Mouse (Mus musculus): ENCODE results near the gene Ntrk1.

DNA sequence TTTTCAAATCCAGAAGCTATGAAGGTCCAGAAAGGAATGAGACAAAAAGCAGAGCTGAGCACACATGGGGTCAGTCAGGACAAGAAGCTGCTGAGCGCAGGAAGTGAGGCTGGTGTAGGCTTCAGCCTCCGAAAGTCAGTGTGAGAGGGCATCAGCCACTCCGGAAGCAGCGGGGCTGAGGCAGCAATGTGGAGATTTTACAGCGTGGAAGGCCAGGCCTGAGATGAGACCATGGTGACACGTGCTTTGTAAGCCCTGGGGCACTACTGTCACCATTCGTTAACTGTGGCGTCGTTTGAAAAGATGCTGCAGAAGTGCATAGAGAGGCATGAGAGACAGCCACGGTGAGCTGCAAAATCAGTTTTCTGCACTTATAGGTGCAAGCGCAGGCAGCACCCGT, 23.3 kb upstream of the Ntrk1 start:
- no peak for TF ChIP-seq SIN3A (IDR thresholded peaks at IDR 0.05; ENCODE audit: low read length)
- no peak for TF ChIP-seq MAX (IDR thresholded peaks at IDR 0.05; ENCODE audit: low read length)
- TF ChIP-seq TBP (IDR thresholded peaks at IDR 0.05; ENCODE audit: low read depth, low read length): no peak
- no peak for TF ChIP-seq CHD2 (IDR thresholded peaks at IDR 0.05; ENCODE audit: low read length)
- no peak for TF ChIP-seq NRF1 (IDR thresholded peaks at IDR 0.05; ENCODE audit: insufficient read depth, low read depth, low read length, poor library complexity, severe bottlenecking)
- TF ChIP-seq BHLHE40 (IDR thresholded peaks at IDR 0.05; ENCODE audit: borderline replicate concordance, low read depth, low read length): no peak
- TF ChIP-seq KAT2A (conservative IDR thresholded peaks at IDR 0.05; ENCODE audit: low read depth, low read length): no peak
- no peak for TF ChIP-seq USF1 (IDR thresholded peaks at IDR 0.05; ENCODE audit: low read depth, low read length)
- TF ChIP-seq POLR2A (IDR thresholded peaks at IDR 0.05; ENCODE audit: control insufficient read depth in 1 of 2, insufficient read depth in 1 of 2, low read depth in 1 of 2, low read length in 2 of 2, poor library complexity in 1 of 2): no peak
